Mouse (Mus musculus) neutrophil, adult 59 days (primary cell): ENCODE data around the gene Atp8b5. TPM values are rescaled to one million over a fixed set of nuclear protein-coding genes. Genes with fewer than 3 reads are reported as not detected.

ENCODE experiments used
- total RNA-seq, 2 experiments: library from RNA; stranded (reverse); gene quantifications; 1 replicate in 1 of 2; 2 replicates in 1 of 2; pipeline ENCODE4 v1.2.4; 2023

The Atp8b5 gene
- under 1 TPM in 1 of 2 experiments, not detected in 1; 0.38 TPM for total RNA-seq

DNA sequence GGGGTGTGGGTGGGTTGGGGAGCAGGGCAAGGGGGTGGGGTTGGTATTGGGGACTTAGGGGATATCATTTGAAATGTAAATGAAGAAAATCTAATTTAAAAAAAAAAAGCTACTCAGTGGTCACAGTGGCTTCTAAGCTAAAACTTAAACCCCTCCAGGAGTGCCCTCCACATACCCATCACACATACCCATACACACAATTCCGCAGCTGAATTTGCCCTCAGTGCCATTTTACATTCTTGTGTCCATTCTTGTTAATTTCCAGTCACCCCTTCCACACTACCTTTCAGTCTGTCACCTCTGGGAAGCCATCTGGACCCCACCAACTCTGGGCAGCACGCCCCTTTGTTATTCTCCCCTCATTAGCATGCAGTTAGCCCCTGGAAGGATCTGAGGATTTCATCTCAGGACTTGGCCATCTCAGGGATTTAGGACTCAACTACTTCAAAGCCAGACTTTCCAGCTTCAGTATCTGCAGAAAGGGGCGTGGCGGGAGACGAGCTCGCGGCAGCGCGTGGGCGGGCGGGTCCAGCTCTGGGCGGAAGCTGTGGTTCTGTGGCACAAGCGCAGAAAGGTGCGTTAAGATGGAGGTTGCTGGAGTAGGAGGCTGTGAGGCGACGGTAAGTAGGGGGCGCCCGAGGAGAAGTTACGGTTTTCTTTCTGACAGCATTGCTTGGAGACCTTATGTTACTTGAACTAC lies at the start of gene Atp8b5:
Gene Atp8b5, plus strand, starts transcription at position 537 of the 700 bp plus-strand sequence.

DNA sequence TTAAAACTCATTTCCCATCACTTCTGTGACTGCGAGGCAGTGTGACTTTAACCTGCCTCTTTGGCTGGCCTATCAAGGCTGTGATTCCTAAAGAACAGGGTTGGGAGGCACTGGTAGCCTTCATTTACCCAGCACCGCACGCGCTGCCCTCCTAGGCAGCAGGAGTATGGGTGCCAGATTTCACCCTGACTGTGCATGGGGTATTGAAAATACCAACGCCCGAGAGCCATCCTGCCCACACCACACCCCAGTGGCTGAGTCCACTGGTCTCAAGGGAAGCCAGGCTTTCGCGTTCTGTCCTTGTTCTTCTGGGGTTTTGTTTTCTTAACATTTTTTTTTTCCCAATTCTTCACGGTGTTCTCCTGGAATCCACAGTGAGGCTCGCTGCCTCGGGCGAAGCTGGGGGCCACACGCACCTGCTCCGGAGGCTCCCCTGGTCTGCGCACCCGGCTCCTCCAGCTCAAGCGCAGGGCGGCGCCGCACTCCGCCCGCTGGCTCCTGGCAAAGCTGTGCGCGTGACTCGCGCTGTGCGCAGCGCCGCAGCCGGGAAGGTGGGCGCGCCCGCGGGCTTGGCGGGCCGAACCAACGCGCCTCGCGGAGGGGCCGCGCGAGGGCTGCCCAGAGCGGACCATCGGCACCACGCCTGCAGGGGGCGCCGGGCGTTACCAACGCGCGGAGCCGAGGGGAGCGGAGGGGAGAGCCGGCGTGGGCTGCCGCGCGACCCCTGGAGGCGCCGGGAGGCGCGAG lies 114.6 kb downstream of the Atp8b5 start, which contains the start of gene Rusc2:
Gene Rusc2, plus strand, starts transcription at position 572 of the 747 bp plus-strand sequence.

Other genes starting within 250 kb of the Atp8b5 start
- gene Pigo, start 241.3 kb upstream of the Atp8b5 start, total RNA-seq, result 10 to 100 TPM; 11.0 to 15.0 TPM
- gene Stoml2, start 235.4 kb upstream of the Atp8b5 start, total RNA-seq, result 10 to 100 TPM; 50.2 to 59.3 TPM
- gene Fam214b, start 220.9 kb upstream of the Atp8b5 start, total RNA-seq, result 10 to 100 TPM; 44.6 to 48.2 TPM
- gene Unc13b, start 208.2 kb upstream of the Atp8b5 start, total RNA-seq, result under 1 TPM; 0.22 to 0.62 TPM
- 1 to 10 TPM; 2.9 to 3.4 TPM for gene Rusc2, start 114.8 kb downstream of the Atp8b5 start, total RNA-seq
- not detected for gene Fam166b, start 162.0 kb downstream of the Atp8b5 start, total RNA-seq
- gene Tesk1, start 174.8 kb downstream of the Atp8b5 start, total RNA-seq, result 1 to 10 TPM; 5.8 to 8.1 TPM
- 10 to 100 TPM in 1 of 2 experiments, 1 to 10 TPM in 1; 2.2 to 24.5 TPM for gene Cd72, start 187.5 kb downstream of the Atp8b5 start, total RNA-seq
- under 1 TPM in 1 of 2 experiments, not detected in 1; 0.31 TPM for gene Sit1, start 216.6 kb downstream of the Atp8b5 start, total RNA-seq
- 1 to 10 TPM; 5.1 to 5.2 TPM for gene Ccdc107, start 225.7 kb downstream of the Atp8b5 start, total RNA-seq
- 10 to 100 TPM; 31.2 to 32.1 TPM for gene Arhgef39, start 232.5 kb downstream of the Atp8b5 start, total RNA-seq
- 1 to 10 TPM; 1.1 to 2.6 TPM for gene Car9, start 239.8 kb downstream of the Atp8b5 start, total RNA-seq